Mouse (Mus musculus) cerebellum, adult (tissue): Measurements from ENCODE around the gene D630039A03Rik.

Experiments used
- ATAC-seq: cut with Nextera tagmentation; 2 replicates; pipeline ENCODE4 v1.9.2; 2017; ENCODE audit warnings: mild to moderate bottlenecking, moderate library complexity, mixed read lengths; ENCODE audit not compliant: insufficient number of reproducible peaks, low FRiP score, low TSS enrichment

D630039A03Rik gene

DNA sequence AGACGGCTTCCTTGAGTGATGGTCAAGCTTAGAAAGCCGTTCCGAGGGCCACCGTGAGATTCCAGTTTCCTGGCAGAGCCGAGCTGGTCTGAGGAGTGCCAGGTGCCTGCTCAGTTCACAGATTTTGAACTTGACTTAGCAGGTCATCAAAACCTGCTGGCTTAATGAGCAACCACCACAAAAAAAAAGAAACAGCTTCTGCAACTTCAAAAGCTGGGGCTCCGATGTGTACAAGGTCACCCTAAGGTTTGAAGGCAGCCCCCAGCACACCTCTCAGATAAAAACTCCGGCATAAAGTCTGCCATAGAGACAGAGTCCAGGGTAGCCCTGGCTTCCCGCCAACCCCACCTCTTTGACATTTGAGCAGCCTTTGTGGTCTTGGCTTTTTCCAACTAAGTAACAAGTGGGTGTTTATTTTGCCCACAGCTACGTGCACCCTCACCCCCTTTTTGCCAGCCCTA, at the start of gene D630039A03Rik:
D630039A03Rik (minus strand) TSS at position 97 of the 461 bp plus-strand sequence.
- ATAC-seq, result no peak

DNA sequence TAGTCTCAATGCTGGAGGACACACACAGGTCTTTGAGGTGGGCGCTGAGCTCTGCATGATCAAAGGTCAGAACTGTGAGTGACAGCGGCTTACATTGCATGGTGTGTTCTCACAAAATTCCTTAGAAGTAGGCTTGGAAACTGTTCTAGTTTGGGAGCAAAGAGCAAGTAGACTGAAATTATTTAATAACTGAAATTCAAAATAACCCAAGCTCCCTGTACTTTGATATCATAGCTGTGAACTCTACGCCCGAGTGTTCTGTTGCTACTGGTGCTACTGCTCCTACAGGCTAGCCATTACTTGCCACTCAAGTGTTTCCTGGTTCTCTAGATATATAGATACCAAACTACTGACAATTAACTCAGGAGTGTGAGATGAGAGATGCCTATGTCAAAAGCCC, 49.4 kb upstream of the D630039A03Rik start:
- ATAC-seq, result no peak

DNA sequence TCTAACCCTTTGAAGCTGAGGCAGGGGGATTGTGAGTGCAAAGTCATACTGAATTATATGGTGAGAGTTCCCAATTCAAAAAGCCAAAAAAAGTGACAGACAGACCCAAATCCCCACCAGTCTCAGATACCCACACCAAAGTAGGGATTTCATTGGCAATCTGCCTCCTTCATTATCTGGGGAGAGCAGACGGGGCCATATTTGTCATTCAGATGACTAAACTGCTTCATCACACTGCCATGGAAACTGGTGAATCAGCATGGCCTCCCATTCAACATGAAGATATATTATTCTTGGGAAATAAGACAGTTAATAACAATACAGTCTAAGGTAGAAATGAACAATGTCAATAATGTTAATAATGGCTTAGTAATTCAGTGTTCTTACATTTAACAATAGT, 48.0 kb upstream of the D630039A03Rik start:
- no peak for ATAC-seq

DNA sequence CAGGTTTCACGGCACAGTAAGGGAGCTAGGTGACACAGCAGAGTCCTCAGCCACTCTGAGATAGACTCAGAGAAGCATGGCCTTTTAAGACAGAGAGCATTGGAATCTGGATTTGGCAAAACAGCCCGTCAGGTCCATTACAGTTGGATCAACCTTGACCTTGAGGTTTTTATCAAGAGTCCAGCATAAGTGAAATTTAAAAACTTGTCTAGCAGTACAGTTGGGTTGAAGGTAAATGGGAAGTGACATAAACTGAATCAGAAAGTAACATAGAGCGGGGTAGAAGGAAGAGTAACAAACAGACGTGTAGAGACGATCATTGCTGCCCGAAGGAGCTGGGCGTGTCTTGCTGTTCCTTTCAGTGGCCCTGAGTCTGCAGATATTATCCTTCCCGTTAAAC, 43.0 kb upstream of the D630039A03Rik start:
- ATAC-seq, result no peak

DNA sequence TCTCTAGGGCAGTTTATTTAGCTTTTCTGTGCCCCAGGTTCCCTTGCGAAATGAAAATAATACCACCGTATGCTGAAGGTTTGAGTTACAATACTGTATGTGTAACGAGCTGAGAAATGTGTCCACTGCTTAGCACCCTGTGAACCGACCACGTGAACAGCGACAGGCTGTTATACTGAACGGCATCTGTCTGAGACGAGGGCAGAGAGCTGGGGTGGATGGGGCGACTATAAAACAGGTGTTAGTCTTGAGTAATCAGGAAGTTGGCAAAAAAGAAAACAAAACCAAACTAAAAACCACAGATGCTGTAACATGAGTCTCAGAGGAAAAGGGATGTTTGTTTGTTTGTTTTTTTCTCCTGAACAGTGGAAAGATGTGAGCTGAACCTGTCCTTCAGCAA, 42.0 kb upstream of the D630039A03Rik start:
- no peak for ATAC-seq

DNA sequence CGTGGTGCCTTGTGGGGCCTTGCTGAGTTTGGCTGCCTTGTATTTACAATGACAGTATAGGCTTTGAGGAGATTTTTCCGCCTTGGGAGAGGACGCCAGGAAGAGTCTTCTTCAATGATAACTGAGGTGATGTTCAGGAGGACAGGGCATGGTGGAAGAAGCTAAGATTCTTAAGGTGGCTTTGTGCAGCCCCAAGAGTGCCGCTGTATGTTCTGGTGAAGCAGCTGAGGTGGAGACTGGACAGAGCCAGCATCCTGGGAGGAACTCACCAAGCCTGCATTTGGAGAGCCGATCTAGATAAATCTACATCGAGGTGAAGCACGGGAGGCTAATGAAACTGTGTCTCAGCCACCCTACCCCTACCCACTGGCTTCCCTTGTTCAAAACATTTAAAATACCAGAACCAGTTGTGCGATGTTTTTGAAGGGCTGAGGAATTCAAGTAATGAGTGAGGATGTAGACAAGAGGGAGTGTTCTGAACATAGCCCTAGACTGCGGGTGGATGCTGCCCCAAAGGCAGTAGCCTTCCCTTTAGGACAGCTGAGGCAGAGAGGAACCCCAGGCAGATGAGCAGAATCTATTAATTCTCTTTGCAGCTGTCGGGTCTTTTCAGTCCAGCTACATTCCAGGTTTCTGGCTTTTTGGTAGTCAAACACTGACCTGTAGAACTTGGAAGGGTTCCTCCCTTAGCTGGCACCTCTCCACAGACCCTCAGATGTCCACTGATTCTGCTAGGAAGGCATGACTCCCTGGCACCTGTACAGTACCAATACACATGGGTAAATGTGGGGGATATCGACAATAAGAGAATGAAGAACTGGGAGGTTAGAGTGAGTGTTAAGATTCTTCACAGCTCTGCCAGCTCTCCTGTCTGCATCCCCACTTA, 41.3 kb upstream of the D630039A03Rik start:
- ATAC-seq, result no peak

DNA sequence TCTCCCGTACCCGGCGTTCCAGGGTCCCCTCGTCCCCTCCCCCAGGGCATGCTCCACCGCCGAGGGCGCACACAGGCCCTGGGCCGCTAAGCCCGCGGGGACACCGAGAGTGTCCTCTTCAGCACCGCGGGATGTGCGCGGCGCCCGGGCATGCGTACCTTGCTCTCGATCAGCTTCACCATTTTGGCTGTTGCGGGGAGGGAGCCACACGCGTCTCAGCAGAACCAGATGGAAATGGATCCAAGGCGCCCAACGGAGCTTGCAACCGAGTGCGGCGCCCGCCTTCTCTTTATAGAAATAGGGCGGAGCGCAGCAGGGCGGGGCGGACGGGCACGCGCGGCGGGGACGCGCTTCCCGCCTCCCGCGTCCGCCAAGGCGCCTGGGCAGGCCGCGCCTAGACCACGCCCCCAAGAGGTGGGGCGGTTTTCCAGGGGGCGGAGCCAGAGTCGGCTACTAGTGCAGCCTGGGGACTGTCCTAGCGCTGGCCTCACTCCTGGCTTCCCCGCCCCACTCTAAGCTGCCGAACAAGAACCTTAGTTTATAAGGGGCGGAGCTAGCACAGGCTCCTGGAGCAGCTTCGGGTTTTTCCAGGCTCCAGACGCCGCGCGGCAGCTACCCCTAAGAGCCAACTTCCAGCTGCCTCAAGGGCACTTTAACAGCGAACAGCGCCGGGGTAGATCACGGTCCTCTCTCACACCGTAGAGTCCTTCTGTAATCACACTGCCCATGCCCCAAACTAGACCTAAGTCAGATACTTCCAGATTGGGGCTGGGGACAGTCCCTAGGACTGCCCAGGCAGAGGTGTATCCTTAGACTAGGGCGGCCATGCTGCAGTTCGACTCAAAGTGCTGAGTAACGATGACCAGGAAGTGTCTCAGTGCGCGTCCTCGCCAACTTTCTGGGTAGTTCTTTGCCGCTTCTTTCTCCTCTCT, 40.2 kb upstream of the D630039A03Rik start, which contains the start of gene Txn1:
Txn1 (minus strand) TSS at position 383 of the 932 bp plus-strand sequence.
- peak; percentile 88 for ATAC-seq

DNA sequence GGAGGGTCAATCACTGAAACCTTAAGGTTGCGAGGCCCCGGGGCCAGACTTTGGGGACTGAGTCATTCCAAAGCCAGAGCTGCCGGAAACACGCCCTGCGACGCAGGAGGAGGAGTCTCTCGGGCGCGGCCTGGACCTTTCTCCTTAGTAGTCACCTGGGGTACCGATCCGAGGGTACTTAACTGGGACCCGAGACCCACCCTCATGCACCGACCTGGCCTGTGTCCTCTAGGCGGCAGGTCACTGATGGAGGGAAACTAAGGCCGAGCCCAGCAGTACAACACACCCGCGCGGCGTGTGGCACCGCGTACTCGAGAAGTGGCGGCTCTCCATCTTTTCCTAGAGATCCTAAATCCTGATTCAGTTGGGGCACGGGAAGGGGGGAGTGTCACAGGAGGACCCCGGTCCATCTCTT, 39.5 kb upstream of the D630039A03Rik start:
- ATAC-seq, result peak; percentile 45

DNA sequence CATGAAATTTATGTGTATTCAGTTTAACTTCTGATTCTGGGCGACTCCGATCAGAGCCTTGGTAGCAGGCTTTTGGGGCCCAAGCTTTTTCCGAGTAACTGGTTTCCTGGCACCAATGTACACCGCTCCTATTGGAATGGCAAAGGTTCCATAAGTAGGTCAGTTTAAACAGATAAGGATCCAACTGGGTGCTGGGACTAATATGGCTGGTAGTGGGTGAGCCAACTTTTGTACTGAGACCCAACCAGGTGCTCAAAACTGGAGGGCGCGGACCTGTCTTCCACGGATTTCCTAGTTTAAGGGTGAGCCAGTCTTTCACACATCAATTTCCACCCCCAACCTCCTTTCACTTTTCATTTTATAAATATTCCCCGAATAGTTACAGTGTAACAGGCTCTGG, 38.9 kb upstream of the D630039A03Rik start:
- no peak for ATAC-seq

DNA sequence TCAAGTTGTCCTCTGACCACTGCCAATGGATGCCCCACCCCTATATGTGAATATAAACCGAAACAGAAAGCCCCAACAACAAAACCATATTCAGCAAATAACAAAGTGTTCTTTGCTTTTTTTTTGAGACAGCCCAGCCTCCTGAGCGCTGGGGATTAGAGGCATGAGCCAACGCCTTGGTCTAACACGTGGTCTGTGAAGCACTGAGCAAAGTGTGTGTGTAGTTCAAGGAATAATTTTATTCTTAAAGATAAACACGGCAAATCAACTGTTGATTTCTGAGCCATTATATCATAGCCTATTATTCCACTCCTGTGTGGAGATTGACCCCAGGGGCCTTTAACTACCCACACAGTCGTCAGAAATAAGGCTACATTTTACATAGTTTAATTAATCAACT, 38.5 kb upstream of the D630039A03Rik start:
- ATAC-seq, result no peak

DNA sequence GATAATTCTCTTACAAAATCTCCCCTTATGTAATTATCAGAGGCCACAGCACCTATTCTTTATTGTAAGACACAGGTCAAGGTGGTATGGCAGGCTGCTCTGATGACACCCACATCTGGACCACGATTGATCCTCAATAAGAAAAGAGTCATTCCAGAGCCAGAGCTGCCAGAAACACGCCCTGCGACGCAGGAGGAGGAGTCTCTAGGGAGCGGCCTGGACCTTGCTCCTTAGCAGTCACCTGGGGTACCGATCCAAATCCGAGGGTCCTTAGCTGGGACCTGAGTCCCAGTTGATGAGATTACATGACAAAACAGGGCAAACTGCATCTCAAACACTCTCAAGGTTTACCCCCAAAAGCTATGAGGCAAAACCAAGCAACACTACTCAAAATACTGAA, 37.7 kb upstream of the D630039A03Rik start:
- ATAC-seq, result no peak

DNA sequence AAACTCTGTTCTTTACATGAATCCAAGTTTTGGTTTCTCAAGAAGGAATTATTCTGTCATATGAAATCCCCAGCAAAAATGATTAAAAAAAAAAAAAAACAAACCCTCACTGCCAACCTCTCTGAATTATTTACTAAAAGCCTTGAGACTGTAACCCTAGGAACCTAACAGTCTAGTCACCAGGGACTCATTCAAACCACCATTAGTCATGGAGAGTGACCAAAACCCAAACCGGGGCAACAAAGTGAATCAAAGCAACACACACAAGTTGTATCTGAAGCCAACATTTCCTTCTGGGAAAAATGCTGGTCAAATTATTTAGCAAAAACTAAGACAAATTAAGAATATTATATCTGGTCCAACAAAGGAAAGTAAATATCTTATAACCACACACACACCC, 36.8 kb upstream of the D630039A03Rik start:
- ATAC-seq, result no peak

DNA sequence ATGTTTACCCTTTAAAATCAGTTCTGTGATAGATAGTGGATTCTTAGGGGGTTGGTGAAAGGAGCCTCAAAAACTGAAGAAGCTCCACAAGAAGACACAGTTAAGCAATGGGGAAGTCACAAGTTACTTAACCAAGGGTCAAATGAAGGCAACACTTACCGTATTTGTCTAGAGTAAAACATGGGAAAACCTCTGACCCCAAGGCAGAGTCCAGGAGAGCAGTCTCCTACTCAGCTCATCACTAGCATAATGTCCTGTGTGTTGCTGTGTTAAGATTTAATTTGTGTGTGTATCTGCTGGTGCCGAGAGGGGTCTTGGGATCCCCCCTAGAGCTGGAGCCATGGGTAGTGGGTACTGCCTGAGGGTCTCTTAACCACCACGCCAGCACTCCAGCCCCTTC, 36.3 kb upstream of the D630039A03Rik start:
- ATAC-seq, result no peak

DNA sequence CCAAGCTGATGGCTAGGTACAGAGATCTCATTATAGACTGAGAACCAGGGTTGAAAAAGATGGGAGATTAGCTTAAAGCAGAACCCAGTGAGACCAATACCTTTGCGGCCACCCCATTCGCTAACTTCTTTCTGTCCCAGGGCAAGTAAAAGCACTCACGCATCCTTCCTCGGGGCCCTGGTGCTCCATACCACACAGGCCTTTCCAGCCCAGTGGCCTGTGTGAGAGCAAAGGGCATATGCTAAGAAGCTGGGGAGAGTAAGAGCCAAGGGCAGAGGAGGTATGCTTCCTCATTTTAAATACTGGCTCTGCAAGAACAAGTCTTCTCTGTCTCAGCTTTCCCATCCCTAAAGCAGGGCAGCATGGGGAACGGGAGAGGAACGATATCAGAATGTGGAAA, 33.8 kb upstream of the D630039A03Rik start:
- ATAC-seq, result no peak

DNA sequence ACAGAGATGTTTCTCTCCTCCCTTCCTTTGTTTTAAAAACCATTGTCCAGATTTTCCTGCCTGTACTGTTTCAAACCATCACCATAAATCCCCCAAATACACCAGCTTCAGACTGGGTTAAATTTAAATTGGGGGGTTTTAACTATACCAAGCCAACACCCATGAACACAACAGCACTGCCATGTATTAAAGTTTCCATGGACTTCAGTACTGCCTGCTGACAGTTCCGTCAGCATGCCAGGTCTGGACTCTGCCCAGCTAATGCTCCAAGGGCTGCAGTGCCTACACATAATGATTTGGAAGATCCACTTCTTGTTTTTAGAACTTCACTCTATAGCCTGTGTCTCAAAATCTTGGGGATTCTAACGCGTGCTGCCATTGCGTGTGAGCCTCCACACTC, 31.4 kb upstream of the D630039A03Rik start:
- no peak for ATAC-seq

DNA sequence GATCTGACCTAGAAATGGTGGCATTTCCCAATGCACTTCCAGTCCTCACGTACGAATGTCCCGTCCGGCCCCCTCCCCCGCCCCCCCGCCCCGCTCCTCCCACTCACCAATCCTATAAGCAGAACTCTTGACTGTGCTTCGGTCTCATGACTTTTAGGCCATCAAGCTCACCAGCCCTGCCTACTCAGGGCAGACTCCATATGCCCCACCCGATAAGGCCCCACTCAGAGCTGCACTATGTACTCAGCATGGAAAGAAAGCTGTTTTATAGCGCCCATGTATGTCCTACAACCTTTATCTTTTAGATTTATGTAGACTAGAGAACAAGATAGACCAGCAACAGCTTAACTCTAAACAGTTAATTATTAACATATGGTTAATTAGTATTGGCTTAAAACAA, 30.9 kb upstream of the D630039A03Rik start:
- ATAC-seq, result no peak

DNA sequence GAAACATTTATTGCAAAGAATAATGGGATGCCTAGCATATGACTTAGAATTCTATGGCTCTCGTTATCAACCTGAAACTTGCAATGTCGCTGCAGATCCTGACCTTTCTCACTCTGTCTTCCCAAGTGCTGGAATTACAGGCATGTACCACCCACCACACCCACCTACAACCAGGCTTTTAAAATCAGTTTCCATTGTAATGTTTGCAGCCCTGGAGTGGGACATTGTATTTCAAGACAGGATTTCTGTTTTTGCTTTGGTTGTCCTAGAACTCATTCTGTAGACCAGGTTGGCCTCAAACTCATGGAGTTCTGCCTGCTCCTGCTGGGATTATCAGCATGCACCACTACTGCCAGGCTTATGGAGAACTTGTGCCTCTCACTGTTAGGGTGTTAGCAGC, 26.8 kb upstream of the D630039A03Rik start:
- no peak for ATAC-seq

DNA sequence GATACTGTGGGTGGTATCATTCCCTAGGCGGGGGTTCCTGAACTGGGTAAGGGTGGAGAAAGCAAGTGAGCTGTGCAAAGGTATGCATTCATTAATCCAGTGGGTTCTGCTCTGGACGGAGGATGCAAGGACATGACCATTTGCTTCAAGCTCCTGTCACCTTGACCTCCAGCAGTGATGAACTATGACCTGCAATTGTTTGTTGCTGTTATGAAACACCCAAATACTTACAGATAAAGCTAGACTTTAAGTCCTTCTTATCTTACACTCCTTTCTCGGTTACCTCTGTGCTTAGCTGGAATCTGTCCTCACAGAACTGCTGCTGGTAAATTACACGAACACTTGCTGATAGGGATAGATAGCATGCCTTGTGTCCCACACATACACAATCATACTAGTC, 24.5 kb upstream of the D630039A03Rik start:
- no peak for ATAC-seq

DNA sequence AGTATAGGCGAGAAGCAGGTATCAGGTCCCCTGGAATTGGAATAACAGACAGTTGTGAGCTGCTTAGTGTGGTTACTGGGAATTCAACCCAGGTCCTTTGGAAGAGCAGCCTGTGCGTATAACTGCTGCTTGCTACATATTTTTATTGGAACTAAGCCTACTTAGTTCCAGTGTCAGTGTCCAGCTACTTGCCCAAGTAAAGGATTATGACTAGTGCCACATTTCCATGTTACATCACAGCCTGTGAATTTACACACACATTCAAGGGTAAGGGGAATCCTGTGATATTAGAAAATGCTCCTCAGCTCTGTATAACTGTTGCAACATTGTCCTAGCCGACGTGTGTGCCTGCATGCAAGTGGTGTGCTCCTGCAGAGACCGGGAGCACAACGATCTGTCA, 21.2 kb upstream of the D630039A03Rik start:
- ATAC-seq, result no peak

DNA sequence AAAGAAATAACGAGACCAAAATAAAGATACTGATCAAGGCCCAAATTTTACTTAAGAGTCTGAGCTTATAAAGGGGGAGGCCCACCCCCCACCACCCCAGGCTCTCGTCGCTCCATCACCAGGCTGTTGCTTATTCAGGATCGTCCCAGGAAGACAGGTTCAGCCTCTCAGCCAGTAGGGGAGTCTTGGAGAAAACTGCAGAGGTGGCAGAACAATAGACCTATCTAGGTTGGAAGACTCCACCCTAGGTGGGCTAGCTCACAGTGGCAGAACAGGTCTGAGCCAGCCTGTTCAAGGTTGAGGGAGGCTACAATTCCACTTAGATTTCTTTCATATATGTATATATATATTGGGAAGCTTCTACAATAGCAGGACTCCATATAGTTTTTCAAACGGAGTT, 18.1 kb upstream of the D630039A03Rik start:
- no peak for ATAC-seq

DNA sequence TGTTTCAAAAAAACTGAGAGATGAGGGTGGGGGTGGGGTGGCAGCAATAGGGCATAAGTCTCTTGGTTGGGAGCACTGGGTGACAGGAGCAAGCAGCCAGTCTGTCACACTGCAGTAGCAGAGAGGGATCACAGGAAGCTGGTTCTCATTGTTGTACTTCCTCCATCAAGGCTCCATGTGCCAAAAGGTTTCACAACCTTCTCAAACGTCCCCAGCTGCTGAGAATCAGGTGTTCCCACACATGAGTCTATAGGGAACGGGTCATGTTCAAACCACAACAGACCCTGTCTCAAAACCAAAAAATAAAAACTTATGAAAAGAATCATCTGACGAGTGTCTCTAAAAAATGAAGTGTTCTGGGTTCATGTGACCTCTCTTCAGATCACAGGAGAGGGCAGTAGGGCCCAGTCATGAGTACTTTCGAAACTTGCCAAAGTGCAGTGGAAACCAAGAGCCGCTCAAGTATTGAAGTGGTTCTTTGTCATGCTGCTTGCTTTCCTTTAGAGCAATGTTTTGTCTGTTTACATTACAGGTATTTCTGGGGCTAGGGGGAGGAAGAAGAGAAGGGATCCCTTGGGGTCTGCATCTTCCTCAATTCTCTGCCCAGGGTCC, 14.6 kb upstream of the D630039A03Rik start:
- ATAC-seq, result no peak
